Mouse (Mus musculus): ENCODE measurements around the gene Slc10a7.
A peak's percentile ranks its signal among the peaks of the same experiment; 100 is the strongest.
"Not testable (repeated sequence)": the region's sequence is repeated elsewhere in the genome, so short reads cannot be mapped to it uniquely, and the experiment has no call there.

Slc10a7 gene

GRCm38 (mm10) chr8:78664306-78664940, 155.3 kb downstream of the Slc10a7 start:
- DNase-seq (ENCODE audit: low read depth, low spot score): no peak

DNA sequence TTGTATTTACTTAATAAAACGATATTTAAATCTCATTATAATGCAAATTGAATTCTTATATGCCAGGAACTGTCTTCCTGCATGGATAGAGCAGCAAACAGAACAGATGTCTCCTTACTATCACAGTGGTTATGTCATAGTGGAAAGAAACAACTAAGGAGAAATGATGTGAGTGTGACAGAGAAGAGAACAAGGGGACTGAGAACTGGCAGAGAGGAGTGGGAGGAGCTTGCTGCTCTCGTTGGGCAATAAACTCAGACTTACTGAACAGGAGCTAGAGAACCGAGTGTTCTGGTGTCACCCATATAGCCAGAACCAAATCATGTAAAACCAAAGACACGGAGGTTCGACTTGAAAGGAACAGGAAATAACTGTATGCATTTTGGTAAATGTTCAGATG, 158.3 kb downstream of the Slc10a7 start:
- DNase-seq (ENCODE audit: low read depth, low spot score): no peak

DNA sequence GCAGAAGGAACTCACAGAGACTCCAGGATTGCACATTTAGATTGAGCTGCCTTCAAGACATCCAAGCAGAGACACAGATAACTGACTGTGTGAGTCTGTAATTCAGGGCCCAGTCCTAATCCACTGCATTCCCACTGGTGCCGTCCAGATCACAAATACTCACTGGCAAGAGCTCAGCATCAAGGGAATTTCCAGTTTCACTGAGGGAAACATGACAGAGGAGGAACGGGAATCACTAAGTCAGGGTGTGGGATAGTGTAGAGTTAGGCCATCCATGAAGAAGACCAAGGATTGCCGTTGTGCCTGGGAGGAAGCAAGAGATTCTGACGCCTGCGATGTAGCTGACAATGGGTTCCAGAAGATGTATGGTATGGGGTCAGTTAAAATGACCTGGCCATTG, 159.1 kb downstream of the Slc10a7 start:
- no peak for DNase-seq (ENCODE audit: low read depth, low spot score)

DNA sequence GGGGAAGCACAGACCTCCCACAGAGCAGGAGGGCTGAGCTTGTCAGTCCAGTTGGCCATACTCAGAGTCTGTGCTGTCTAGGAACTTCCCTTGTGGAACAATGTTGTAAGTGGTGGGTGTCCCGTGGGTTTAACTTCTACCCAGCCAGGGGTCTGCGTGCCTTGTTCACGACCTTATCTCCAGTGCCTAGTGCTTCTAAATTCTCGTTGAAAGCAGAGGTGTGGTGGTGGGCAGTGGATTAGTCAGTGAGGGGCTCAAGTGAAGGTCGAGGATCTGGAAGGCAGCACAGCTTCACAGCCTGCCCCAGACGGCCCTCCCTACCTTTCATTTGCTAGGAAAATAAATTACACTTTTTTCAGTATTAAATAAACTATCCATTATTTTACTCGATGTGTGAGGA, 161.1 kb downstream of the Slc10a7 start:
- no peak for DNase-seq (ENCODE audit: low read depth, low spot score)

GRCm38 (mm10) chr8:78678541-78679219, 169.5 kb downstream of the Slc10a7 start:
- no peak for DNase-seq (ENCODE audit: low read depth, low spot score)

GRCm38 (mm10) chr8:78690795-78691194, 181.6 kb downstream of the Slc10a7 start:
- DNase-seq (ENCODE audit: low read depth, low spot score): no peak

GRCm38 (mm10) chr8:78698331-78698741, 189.2 kb downstream of the Slc10a7 start:
- DNase-seq (ENCODE audit: low read depth, low spot score): no peak

GRCm38 (mm10) chr8:78703068-78703820, 194.1 kb downstream of the Slc10a7 start:
- DNase-seq (ENCODE audit: low read depth, low spot score): no peak

DNA sequence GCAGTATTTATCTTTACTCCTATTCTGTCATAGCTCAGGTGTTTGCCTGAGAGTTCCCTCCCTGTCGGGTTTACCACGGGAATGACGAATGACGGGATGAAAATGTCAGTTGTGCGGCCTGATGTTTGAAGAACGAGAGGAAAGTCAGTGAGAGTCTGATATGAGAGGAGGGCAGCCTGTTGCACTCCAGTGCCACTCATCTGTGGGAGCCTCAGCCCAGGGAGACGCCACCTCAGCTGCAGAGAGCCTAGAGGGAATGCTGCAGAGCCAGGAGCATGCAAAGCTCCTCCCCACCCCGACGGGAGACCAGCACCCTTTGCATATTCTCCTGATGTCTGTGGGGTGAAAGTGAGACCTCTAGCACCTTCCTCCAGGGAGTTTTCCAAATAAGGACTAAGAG, 196.8 kb downstream of the Slc10a7 start:
- DNase-seq (ENCODE audit: low read depth, low spot score): no peak

DNA sequence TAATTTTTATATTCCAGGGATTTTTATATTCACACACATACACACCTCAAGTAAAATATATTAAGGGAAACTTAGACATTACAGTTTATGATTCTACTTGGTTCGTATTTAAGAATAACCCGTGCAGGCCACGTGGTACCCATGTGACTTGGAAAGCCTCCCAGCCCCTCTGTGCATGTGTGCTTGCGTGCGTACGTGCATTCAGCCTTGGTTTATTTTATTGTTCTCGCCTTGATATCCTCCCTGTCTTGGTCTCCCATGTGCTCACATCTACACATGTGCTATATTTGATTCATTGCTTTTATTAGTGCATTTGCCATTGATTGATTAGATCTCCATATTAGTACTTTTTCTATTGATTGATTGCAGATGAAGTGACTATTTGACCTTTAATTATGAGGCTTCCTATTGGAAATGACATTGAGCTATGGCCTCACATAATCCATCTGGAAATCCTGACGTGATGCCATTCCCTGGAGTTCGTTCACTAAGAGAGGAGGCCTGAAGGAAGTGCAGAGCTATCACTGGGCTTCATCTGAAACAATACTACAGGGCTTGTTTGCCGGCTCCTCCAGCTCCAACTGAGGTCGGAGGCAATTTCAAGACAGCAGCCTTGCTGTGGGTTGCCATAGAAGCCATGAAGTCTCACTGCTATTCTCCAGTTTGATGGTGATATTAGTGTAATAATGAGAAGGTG, 200.9 kb downstream of the Slc10a7 start:
- no peak for DNase-seq (ENCODE audit: low read depth, low spot score)

GRCm38 (mm10) chr8:78710961-78711360, 201.8 kb downstream of the Slc10a7 start:
- DNase-seq (ENCODE audit: low read depth, low spot score): no peak

- DNase-seq (ENCODE audit: low read depth, low spot score): no peak
Measured at GRCm38 (mm10) chr8:78714880-78715279, 205.7 kb downstream of the Slc10a7 start.

DNA sequence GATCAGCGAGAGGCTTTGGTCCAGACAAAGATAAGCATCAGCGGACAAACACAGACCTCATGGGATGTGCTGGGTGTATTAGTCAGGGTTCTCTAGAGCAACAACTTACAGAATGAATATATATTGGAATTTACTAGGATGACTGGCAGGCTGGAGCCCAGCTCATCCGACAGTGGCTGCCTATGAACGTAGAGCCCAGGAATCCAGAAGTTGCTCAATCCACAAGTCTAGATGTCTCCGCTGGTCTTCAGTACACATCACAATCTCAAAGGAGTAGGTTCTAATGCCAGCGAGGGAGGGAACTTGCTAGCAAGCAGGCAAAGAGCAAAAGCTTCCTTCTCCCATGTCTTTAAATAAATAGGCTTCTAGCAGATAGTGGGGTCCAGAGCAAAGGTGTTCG, 207.4 kb downstream of the Slc10a7 start:
- no peak for DNase-seq (ENCODE audit: low read depth, low spot score)

DNA sequence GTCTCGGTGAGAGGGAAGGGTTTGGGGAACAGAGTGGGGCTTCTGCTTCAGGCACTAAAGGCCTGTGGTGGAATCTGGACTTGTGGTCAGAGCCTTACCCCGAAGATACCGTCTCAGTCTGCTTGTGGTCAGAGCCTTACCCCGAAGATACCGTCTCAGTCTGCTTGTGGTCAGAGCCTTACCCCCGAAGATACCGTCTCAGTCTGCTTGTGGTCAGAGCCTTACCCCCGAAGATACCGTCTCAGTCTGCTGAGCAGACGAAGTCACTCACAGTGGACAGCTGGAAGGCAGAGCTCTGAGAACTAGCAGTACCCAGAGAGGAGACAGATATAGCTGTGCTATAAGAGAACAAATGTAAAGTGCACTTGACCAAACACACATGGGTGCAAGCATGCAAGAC, 208.0 kb downstream of the Slc10a7 start:
- DNase-seq (ENCODE audit: low read depth, low spot score): not testable (repeated sequence)

- peak; percentile 30 for DNase-seq (ENCODE audit: low read depth, low spot score)
Measured at GRCm38 (mm10) chr8:78719279-78720040, 210.3 kb downstream of the Slc10a7 start.

- DNase-seq (ENCODE audit: low read depth, low spot score): no peak
Measured at GRCm38 (mm10) chr8:78720041-78720414, 210.9 kb downstream of the Slc10a7 start.

DNA sequence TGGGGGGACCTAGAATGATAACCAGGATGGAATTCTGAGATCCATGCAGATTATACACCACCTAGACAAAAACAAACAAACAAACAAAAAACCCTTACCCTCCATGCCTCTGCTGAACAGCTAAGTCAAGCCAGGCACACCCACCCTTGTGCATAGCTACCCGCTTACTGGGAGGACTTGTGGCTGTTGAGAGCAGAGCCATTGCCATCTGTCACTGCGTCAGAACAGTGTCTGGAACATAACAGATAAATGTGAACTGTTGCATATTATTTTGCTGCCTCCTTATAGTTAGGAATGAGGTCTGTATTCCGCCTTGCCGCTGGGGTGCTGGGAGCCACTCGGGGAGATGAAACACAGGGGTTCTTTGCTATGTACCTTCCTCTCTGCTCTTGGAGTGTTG, 212.4 kb downstream of the Slc10a7 start:
- no peak for DNase-seq (ENCODE audit: low read depth, low spot score)

GRCm38 (mm10) chr8:78722201-78722600, 213.1 kb downstream of the Slc10a7 start:
- DNase-seq (ENCODE audit: low read depth, low spot score): no peak

DNA sequence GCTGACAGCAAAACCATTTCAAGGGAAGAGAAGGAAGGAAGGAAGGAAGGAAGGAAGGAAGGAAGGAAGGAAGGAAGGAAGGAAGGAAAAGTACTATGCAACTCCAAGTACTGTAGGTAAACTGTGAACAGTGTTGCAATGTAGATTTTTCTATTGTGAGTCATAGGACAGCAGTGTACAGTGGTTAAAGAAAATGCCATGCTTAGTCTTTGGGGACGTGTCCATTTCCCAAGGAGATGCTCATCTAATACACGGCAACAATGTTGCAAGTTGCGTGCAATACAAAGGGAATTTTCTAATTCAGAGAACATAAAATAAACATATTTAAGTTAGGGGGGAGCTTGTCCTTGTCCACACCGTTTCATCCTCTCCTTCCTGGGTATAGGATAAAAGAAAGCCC, 215.7 kb downstream of the Slc10a7 start:
- no peak for DNase-seq (ENCODE audit: low read depth, low spot score)

DNA sequence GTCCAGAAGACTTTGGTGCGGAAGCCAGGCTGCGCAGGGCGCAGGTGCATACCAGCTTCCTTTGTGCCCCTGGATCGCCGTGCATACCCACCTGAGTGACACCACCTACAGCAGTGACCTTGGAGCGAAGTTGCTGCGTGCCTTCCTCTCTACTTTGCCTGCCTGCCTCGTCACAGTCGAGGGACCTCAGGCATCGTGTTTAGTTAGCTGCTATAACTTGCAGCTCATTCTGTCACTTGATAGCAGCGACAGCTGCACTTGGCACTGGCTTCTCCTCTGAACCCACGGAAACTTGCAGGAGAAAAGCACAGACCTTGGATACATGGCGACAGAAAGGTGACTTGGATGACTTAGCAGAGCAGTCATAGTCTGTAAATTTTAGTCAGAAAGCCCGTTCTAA, 219.1 kb downstream of the Slc10a7 start:
- no peak for DNase-seq (ENCODE audit: low read depth, low spot score)

DNA sequence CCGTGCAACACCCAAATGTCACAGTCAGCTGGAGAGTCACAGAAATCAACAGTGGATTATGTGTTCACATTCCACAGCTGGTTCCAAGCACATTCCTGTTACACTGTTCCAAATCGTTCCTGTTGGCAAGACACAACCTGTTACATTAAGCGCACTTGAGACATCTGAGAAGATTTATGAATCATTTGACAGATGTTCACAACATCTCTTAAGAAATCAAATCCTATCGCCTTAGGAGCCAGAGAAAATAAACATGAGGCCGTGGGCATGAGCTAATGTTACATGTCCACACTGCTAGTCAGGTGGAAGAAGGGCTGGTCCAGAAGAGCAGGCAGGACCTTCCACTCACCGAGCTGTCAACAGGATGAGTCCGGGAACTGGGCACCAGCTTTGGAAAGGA, 223.3 kb downstream of the Slc10a7 start:
- DNase-seq (ENCODE audit: low read depth, low spot score): no peak
